Mouse (Mus musculus) small intestine, adult 2 months (tissue): ENCODE data around the gene Ube4b.

Source experiments
- CTCF ChIP-seq: fragments of 200-500 bp; IDR thresholded peaks from 2 replicates; pipeline ENCODE4 v1.5.1; 2012; ENCODE audit warnings: low read depth, mild to moderate bottlenecking, control low read depth, inconsistent platforms, low read length, moderate library complexity, mixed read lengths; ENCODE audit not compliant: insufficient replicate concordance, insufficient read length; ENCODE audit errors: extremely low read depth
- POLR2A ChIP-seq: fragments of 200-500 bp; IDR thresholded peaks from 2 replicates; pipeline ENCODE4 v1.6.1; 2012; ENCODE audit warnings: low read depth, mild to moderate bottlenecking, control low read depth, inconsistent platforms, low read length, moderate library complexity

GRCm38 (mm10) chr4:149445868-149446267, 19.3 kb upstream of the Ube4b start:
- TF ChIP-seq CTCF (no peak), POLR2A (no peak)
